30 mouse cellular contexts compared by ENCODE assay signal in genomic region chr5:137537461-137537860, GRCm38 (mm10). TPM values are rescaled to one million over a fixed set of nuclear protein-coding genes. Genes with fewer than 3 reads are reported as not detected.
"Had no signal": no experiment of that assay in that cellular context is flagged by ENCODE, and none has a peak within 500 bp of the region (broad histone marks: within the 10 kb centered on the region; RNA-seq: fewer than 3 reads in every experiment).

No protein-coding gene starts in this region.

- H3K4me3 ChIP-seq: kidney, embryonic 15.5 days; layer of hippocampus, adult 2 months; limb, embryonic 10.5 days; limb, embryonic 13.5 days; liver, embryonic 12.5 days; liver, embryonic 15.5 days; lung, embryonic 15.5 days; megakaryocyte, embryonic 14.5 days; midbrain, embryonic 10.5 days; midbrain, embryonic 13.5 days; myocyte; neural tube, embryonic 13.5 days; stomach, embryonic 15.5 days had no signal

- H3K27me3 ChIP-seq: kidney, embryonic 15.5 days; limb, embryonic 13.5 days; lung, embryonic 15.5 days; neural tube, embryonic 13.5 days; stomach, embryonic 15.5 days had no signal

- DNase-seq: layer of hippocampus, adult 9-11 months; liver; lung, adult 18-20 months; lung, postnatal 10 days; lung, postnatal 36 days; retina, postnatal 1 day; right cerebral cortex, postnatal 25 days; spleen, adult 18-20 months; thymus, postnatal 25 days had no signal

- H3K27ac ChIP-seq: kidney, embryonic 15.5 days; layer of hippocampus, adult 2 months; limb, embryonic 10.5 days; limb, embryonic 13.5 days; liver, embryonic 12.5 days; liver, embryonic 15.5 days; lung, embryonic 15.5 days; midbrain, embryonic 10.5 days; midbrain, embryonic 13.5 days; neural tube, embryonic 13.5 days; stomach, embryonic 15.5 days had no signal

- H3K4me2 ChIP-seq: kidney, embryonic 15.5 days; limb, embryonic 13.5 days; liver, embryonic 12.5 days; liver, embryonic 15.5 days; lung, embryonic 15.5 days; midbrain, embryonic 13.5 days; neural tube, embryonic 13.5 days; stomach, embryonic 15.5 days had no signal

- H3K9ac ChIP-seq: kidney, embryonic 15.5 days; limb, embryonic 13.5 days; liver, embryonic 12.5 days; liver, embryonic 15.5 days; lung, embryonic 15.5 days; midbrain, embryonic 13.5 days; neural tube, embryonic 13.5 days; stomach, embryonic 15.5 days had no signal

- H3K9me3 ChIP-seq: kidney, embryonic 15.5 days; limb, embryonic 10.5 days; limb, embryonic 13.5 days; liver, embryonic 12.5 days; liver, embryonic 15.5 days; lung, embryonic 15.5 days; midbrain, embryonic 10.5 days; midbrain, embryonic 13.5 days; neural tube, embryonic 13.5 days; stomach, embryonic 15.5 days had no signal

- H3K36me3 ChIP-seq: kidney, embryonic 15.5 days; limb, embryonic 10.5 days; limb, embryonic 13.5 days; liver, embryonic 12.5 days; liver, embryonic 15.5 days; lung, embryonic 15.5 days; midbrain, embryonic 10.5 days; midbrain, embryonic 13.5 days; neural tube, embryonic 13.5 days; stomach, embryonic 15.5 days had no signal

- H3K4me1 ChIP-seq: stomach, embryonic 15.5 days had no signal

- ATAC-seq: liver, embryonic 12.5 days; midbrain, embryonic 13.5 days; midbrain, embryonic 16.5 days had no signal

RNA-seq across cellular contexts. Expression of gene Epo, which starts 4.4 kb away (rescaled TPM):
- total RNA-seq: layer of hippocampus, adult 2 months; layer of hippocampus, postnatal 25 days; left cerebral cortex, adult 18-20 months; left cerebral cortex, postnatal 25 days; monocyte, adult 5-6 weeks; neutrophil, adult 5-6 weeks had no signal
- polyA plus RNA-seq: large intestine, adult 2 months; midbrain, embryonic 13.5 days; midbrain, embryonic 16.5 days; myocyte; neural tube, embryonic 13.5 days; stomach, embryonic 15.5 days; thymus, postnatal 0 days had no signal

RNA-seq across cellular contexts. Expression of gene Actl6b, which starts 15.9 kb away (rescaled TPM):
- total RNA-seq: monocyte, adult 5-6 weeks; neutrophil, adult 5-6 weeks had no signal
- polyA plus RNA-seq: limb, embryonic 10.5 days; liver, embryonic 12.5 days; myocyte had no signal

RNA-seq across cellular contexts. Expression of gene Tfr2, which starts 32.2 kb away (rescaled TPM):
- total RNA-seq: neutrophil, adult 5-6 weeks had no signal
